Mouse (Mus musculus) kidney, postnatal 0 days (tissue): Measurements from ENCODE around the gene Lrpprc. TPM values are rescaled to one million over a fixed set of nuclear protein-coding genes. Genes with fewer than 3 reads are reported as not detected.
"Not testable (repeated sequence)": the region's sequence is repeated elsewhere in the genome, so short reads cannot be mapped to it uniquely, and the experiment has no call there.

Source experiments
- ATAC-seq: fragments of 200-750 bp; cut with Nextera tagmentation; replicated peaks from 2 replicates; pipeline ENCODE4 v1.8.0; 2017; ENCODE audit warnings: low read depth, moderate number of reproducible peaks, moderate TSS enrichment, moderate library complexity; ENCODE audit not compliant: low FRiP score
- DNase-seq: peaks from one replicate; pipeline ENCODE4 v3.0.0-alpha.2; 2016; ENCODE audit warnings: low spot score
- H3K27ac ChIP-seq: fragments of 300-500 bp; sonication (generic); 2 replicates; pipeline ENCODE4 v1.5.1; 2014; ENCODE audit warnings: mild to moderate bottlenecking
- H3K27me3 ChIP-seq: fragments of 300-500 bp; sonication (generic); 2 replicates; pipeline ENCODE4 v1.6.1; 2014; ENCODE audit warnings: low read length, mixed read lengths; ENCODE audit not compliant: insufficient read depth
- H3K36me3 ChIP-seq: fragments of 300-500 bp; sonication (generic); 2 replicates; pipeline ENCODE4 v1.6.1; 2014; ENCODE audit warnings: low read length, mixed read lengths; ENCODE audit not compliant: insufficient read depth
- H3K4me1 ChIP-seq: fragments of 300-500 bp; sonication (generic); replicated peaks from 2 replicates; pipeline ENCODE4 v1.6.1; 2014; ENCODE audit warnings: antibody characterized with exemption, low read length, mixed read lengths; ENCODE audit not compliant: insufficient read depth
- H3K4me2 ChIP-seq: fragments of 300-500 bp; sonication (generic); 2 replicates; pipeline ENCODE4 v1.6.1; 2014; ENCODE audit warnings: mild to moderate bottlenecking, low read length, moderate library complexity, mixed read lengths
- H3K4me3 ChIP-seq: fragments of 300-500 bp; sonication (generic); replicated peaks from 2 replicates; pipeline ENCODE4 v1.5.1; 2014; ENCODE audit warnings: low read depth, low read length
- H3K9ac ChIP-seq: fragments of 300-500 bp; sonication (generic); 2 replicates; pipeline ENCODE4 v1.6.1; 2014; ENCODE audit warnings: low read depth, low read length
- H3K9me3 ChIP-seq: fragments of 300-500 bp; sonication (generic); replicated peaks from 2 replicates; pipeline ENCODE4 v1.6.1; 2016; ENCODE audit warnings: low read length, inconsistent platforms, mixed read lengths
- CTCF ChIP-seq: IDR thresholded peaks from 2 replicates; pipeline ENCODE4 v1.5.1; 2016; ENCODE audit warnings: antibody characterized with exemption, low read depth, mild to moderate bottlenecking, moderate library complexity
- WGBS: fragments of 180-500 bp; shearing (Covaris S2); extraction: QIAGEN DNeasy Blood & Tissue Kit; methylation state at CpG from one replicate; pipeline ENCODE4 v1.1.7; 2014; 5-methylcytosine and 5-hydroxymethylcytosine counted together
- polyA plus RNA-seq: library from polyadenylated mRNA; unstranded; fragments of >200 nt; fragmentation: Nextera tagmentation; extraction: Ambion mirVana; gene quantifications from 2 replicates; pipeline ENCODE4 v1.2.1, GENCODE M21; 2015

The Lrpprc gene
- polyA plus RNA-seq, 1 experiment from 2014 or later, result 31.2 TPM

GRCm38 (mm10) chr17:84818390-84818789 is 27.8 kb upstream of the Lrpprc start:
- no peaks in the 10 kb centered on the region for H3K9me3 ChIP-seq
- H3K27ac ChIP-seq, result no peak overlapping the region
- H3K4me3 ChIP-seq, result no peak overlapping the region
- no peak for TF ChIP-seq CTCF
- 83% methylated on average over 5 of the region's 5 CpGs for WGBS
- no peaks in the 10 kb centered on the region for H3K36me3 ChIP-seq
- no peak overlapping the region for H3K4me2 ChIP-seq
- H3K4me1 ChIP-seq, result no peaks in the 10 kb centered on the region
- H3K9ac ChIP-seq, result no peak overlapping the region
- DNase-seq (no peak), ATAC-seq (no peak)
- H3K27me3 ChIP-seq, result no peaks in the 10 kb centered on the region

- no peak overlapping the region for H3K4me2 ChIP-seq
- H3K27ac ChIP-seq, result no peak overlapping the region
- no peak overlapping the region for H3K9ac ChIP-seq
- DNase-seq (no peak), ATAC-seq (no peak)
- no peaks in the 10 kb centered on the region for H3K27me3 ChIP-seq
- no peak for TF ChIP-seq CTCF
- no peak overlapping the region for H3K4me3 ChIP-seq
- no peaks in the 10 kb centered on the region for H3K36me3 ChIP-seq
- 79% methylated on average over 9 of the region's 9 CpGs for WGBS
- no peaks in the 10 kb centered on the region for H3K9me3 ChIP-seq
- no peaks in the 10 kb centered on the region for H3K4me1 ChIP-seq
These were observed 25.4 kb upstream of the Lrpprc start for GRCm38 (mm10) chr17:84816014-84816461.

- Histone ChIP-seq H3K36me3 (no peaks in the 10 kb centered on the region), H3K27ac (no peak overlapping the region), H3K4me1 (no peaks in the 10 kb centered on the region), H3K4me3 (no peak overlapping the region), H3K9ac (no peak overlapping the region), H3K9me3 (no peaks in the 10 kb centered on the region), H3K27me3 (no peaks in the 10 kb centered on the region), H3K4me2 (no peak overlapping the region)
- DNase-seq, result no peak
- ATAC-seq, result no peak
- TF ChIP-seq CTCF, result no peak
- 80% methylated on average over 7 of the region's 7 CpGs for WGBS
These were observed 24.3 kb upstream of the Lrpprc start for GRCm38 (mm10) chr17:84814905-84815304.

GRCm38 (mm10) chr17:84814192-84814591 is 23.6 kb upstream of the Lrpprc start:
- WGBS, result 83% methylated on average over 14 of the region's 14 CpGs
- not testable (repeated sequence) for H3K9ac ChIP-seq, H3K4me3 ChIP-seq, DNase-seq, H3K9me3 ChIP-seq, H3K27ac ChIP-seq, H3K4me1 ChIP-seq, H3K36me3 ChIP-seq, ATAC-seq, H3K27me3 ChIP-seq, H3K4me2 ChIP-seq

DNA sequence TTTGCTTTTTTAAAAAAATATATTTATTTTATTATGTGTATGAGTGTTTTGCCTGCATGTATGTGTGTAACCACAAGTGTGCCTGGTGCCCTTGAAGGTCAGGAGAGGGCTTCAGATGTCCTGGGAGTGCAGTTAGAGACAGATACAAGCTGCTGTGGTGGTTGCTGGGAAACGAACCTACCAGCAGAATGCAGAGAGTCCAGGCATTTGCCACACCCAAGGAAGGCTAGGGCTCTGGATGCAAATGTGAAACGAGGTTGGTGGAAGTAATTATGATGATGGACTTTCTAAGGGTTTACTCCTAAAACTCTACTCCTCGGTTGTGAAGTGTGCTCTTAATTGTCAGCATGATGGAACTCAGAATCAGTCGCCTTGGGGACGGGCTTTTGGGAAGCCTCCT is 1.4 kb upstream of the Lrpprc start:
- DNase-seq (no peak), ATAC-seq (no peak)
- H3K9me3 ChIP-seq, result no peaks in the 10 kb centered on the region
- no peak overlapping the region for H3K4me2 ChIP-seq
- WGBS, result 72% methylated on average over 5 of the region's 5 CpGs
- no peak overlapping the region for H3K27ac ChIP-seq
- H3K9ac ChIP-seq, result no peak overlapping the region
- H3K4me3 ChIP-seq, result no peak overlapping the region
- no peak for TF ChIP-seq CTCF
- H3K27me3 ChIP-seq, result no peaks in the 10 kb centered on the region
- H3K4me1 ChIP-seq, result peaks cover 13% of the 10 kb centered on the region; the same call in 1 of the 2 replicates
- no peaks in the 10 kb centered on the region for H3K36me3 ChIP-seq

GRCm38 (mm10) chr17:84791156-84791555 is 567 bp upstream of the Lrpprc start:
- Histone ChIP-seq H3K9ac (peak overlapping the region; percentile 86), H3K4me3 (peak overlapping the region; percentile 93), H3K4me2 (peak overlapping the region; percentile 77), H3K27me3 (no peaks in the 10 kb centered on the region), H3K4me1 (peaks cover 13% of the 10 kb centered on the region; the same call in 1 of the 2 replicates), H3K27ac (peak overlapping the region; percentile 83), H3K9me3 (no peaks in the 10 kb centered on the region), H3K36me3 (no peaks in the 10 kb centered on the region)
- ATAC-seq, result no peak
- no peak for DNase-seq
- TF ChIP-seq CTCF, result no peak
- WGBS, result 3% methylated on average over 8 of the region's 8 CpGs

GRCm38 (mm10) chr17:84790043-84790442 is 546 bp downstream of the Lrpprc start:
- H3K27me3 ChIP-seq, result no peaks in the 10 kb centered on the region
- peak overlapping the region; percentile 77 for H3K4me2 ChIP-seq
- H3K4me1 ChIP-seq, result peaks cover 13% of the 10 kb centered on the region; the same call in 1 of the 2 replicates
- peak overlapping the region; percentile 86 for H3K9ac ChIP-seq
- under 1% methylated on average over 22 of the region's 22 CpGs for WGBS
- no peaks in the 10 kb centered on the region for H3K9me3 ChIP-seq
- peak; percentile 33; the same call in 1 of the 2 replicates for ATAC-seq
- H3K27ac ChIP-seq, result peak overlapping the region; percentile 83
- TF ChIP-seq CTCF, result no peak
- H3K36me3 ChIP-seq, result 0 out of 2 replicates have a peak, but pooled peaks cover 4% of the 10 kb centered on the region
- peak; percentile 12 for DNase-seq
- peak overlapping the region; percentile 93 for H3K4me3 ChIP-seq
